Mouse (Mus musculus): Measurements from ENCODE around the gene Rwdd2a. TPM values are rescaled to one million over a fixed set of nuclear protein-coding genes. Genes with fewer than 3 reads are reported as not detected.

Gene Rwdd2a
- polyA plus RNA-seq (2014; fragmentation: Illumina TruSeq; extraction: RNeasy Lipid Tissue Mini Kit (QIAGEN cat#74804); ENCODE audit: low replicate concordance) = 2.9 TPM

GRCm38 (mm10) chr9:86571540-86572135 is at the start of gene Rwdd2a, which contains the start of gene Pgm3:
TSS of gene Rwdd2a (plus strand) at chr9:86571991.
TSS of gene Pgm3 (minus strand) at chr9:86571842.

Other genes with a start within 250 kb of the Rwdd2a start
- 1.1 TPM for gene Ube2cbp, start 107.0 kb upstream of the Rwdd2a start, polyA plus RNA-seq (2014; fragmentation: Illumina TruSeq; extraction: RNeasy Lipid Tissue Mini Kit (QIAGEN cat#74804); ENCODE audit: low replicate concordance)
- 28.7 TPM for gene Dop1a, start 104.8 kb upstream of the Rwdd2a start, polyA plus RNA-seq (2014; fragmentation: Illumina TruSeq; extraction: RNeasy Lipid Tissue Mini Kit (QIAGEN cat#74804); ENCODE audit: low replicate concordance)
- 47.4 TPM for gene Pgm3, start 149 bp upstream of the Rwdd2a start, polyA plus RNA-seq (2014; fragmentation: Illumina TruSeq; extraction: RNeasy Lipid Tissue Mini Kit (QIAGEN cat#74804); ENCODE audit: low replicate concordance)
- gene Me1, start 124.0 kb downstream of the Rwdd2a start, polyA plus RNA-seq (2014; fragmentation: Illumina TruSeq; extraction: RNeasy Lipid Tissue Mini Kit (QIAGEN cat#74804); ENCODE audit: low replicate concordance) = 116 TPM
- gene Prss35, start 171.7 kb downstream of the Rwdd2a start, polyA plus RNA-seq (2014; fragmentation: Illumina TruSeq; extraction: RNeasy Lipid Tissue Mini Kit (QIAGEN cat#74804); ENCODE audit: low replicate concordance) = 0.11 TPM